Mouse (Mus musculus) cortical plate, adult 2 months (tissue): ENCODE measurements around the gene Sdhc. TPM values are rescaled to one million over a fixed set of nuclear protein-coding genes. Genes with fewer than 3 reads are reported as not detected.

Experiments
- H3K27ac ChIP-seq: fragments of 200-500 bp; 2 replicates; pipeline ENCODE4 v1.5.1; 2012; ENCODE audit warnings: low read length, control low read depth, inconsistent platforms; ENCODE audit not compliant: insufficient read depth
- H3K4me1 ChIP-seq: fragments of 200-500 bp; 2 replicates; pipeline ENCODE4 v1.6.1; 2011; ENCODE audit warnings: low read length; ENCODE audit not compliant: control insufficient read depth, insufficient read depth
- H3K4me3 ChIP-seq: fragments of 200-500 bp; 2 replicates; pipeline ENCODE4 v1.5.1; 2011; ENCODE audit warnings: mild to moderate bottlenecking, low read length, control low read depth; ENCODE audit not compliant: insufficient read depth
- CTCF ChIP-seq: fragments of 200-500 bp; IDR thresholded peaks from 2 replicates; pipeline ENCODE4 v1.5.1; 2011; ENCODE audit warnings: mild to moderate bottlenecking, control low read depth, low read length; ENCODE audit not compliant: insufficient read depth; ENCODE audit errors: extremely low read depth
- POLR2A ChIP-seq: fragments of 200-500 bp; IDR thresholded peaks from 2 replicates; pipeline ENCODE4 v1.6.1; 2011; ENCODE audit warnings: mild to moderate bottlenecking, low read length, control low read depth; ENCODE audit not compliant: insufficient read depth; ENCODE audit errors: extremely low read depth
- polyA plus RNA-seq: library from polyadenylated mRNA; depleted of rRNA; stranded (reverse); fragments of >200 nt; gene quantifications from 2 replicates; pipeline ENCODE4 v1.2.3, GENCODE M21; 2012

Sdhc gene
- polyA plus RNA-seq, 1 experiment: 242 TPM

- peaks cover 3% of the 10 kb centered on the region; the same call in 1 of the 2 replicates for H3K4me1 ChIP-seq
- no peak overlapping the region for H3K4me3 ChIP-seq
- no peak for TF ChIP-seq CTCF
- TF ChIP-seq POLR2A: no peak
- no peak overlapping the region for H3K27ac ChIP-seq
These were observed 39.2 kb upstream of the Sdhc start for GRCm38 (mm10) chr1:171189476-171190114.

- TF ChIP-seq CTCF: no peak
- TF ChIP-seq POLR2A: no peak
- Histone ChIP-seq H3K27ac (no peak overlapping the region), H3K4me1 (peaks cover 3% of the 10 kb centered on the region; the same call in 1 of the 2 replicates), H3K4me3 (no peak overlapping the region)
These were observed 38.6 kb upstream of the Sdhc start for GRCm38 (mm10) chr1:171189046-171189445.

GRCm38 (mm10) chr1:171187851-171188700 lies 37.7 kb upstream of the Sdhc start:
- Histone ChIP-seq H3K4me3 (no peak overlapping the region), H3K27ac (no peak overlapping the region), H3K4me1 (peaks cover 3% of the 10 kb centered on the region; the same call in 1 of the 2 replicates)
- TF ChIP-seq POLR2A (no peak), CTCF (no peak)

GRCm38 (mm10) chr1:171185655-171186054 lies 35.3 kb upstream of the Sdhc start:
- H3K4me3 ChIP-seq: no peak overlapping the region
- TF ChIP-seq CTCF: no peak
- no peak for TF ChIP-seq POLR2A
- peaks cover 3% of the 10 kb centered on the region; the same call in 1 of the 2 replicates for H3K4me1 ChIP-seq
- no peak overlapping the region for H3K27ac ChIP-seq

- peaks cover 1% of the 10 kb centered on the region; the same call in 1 of the 2 replicates for H3K4me1 ChIP-seq
- H3K4me3 ChIP-seq: no peak overlapping the region
- TF ChIP-seq CTCF (no peak), POLR2A (no peak)
- H3K27ac ChIP-seq: peak overlapping the region; percentile 77; the same call in 1 of the 2 replicates
These were observed 33.9 kb upstream of the Sdhc start for GRCm38 (mm10) chr1:171184314-171184713.

GRCm38 (mm10) chr1:171183620-171184019 lies 33.2 kb upstream of the Sdhc start:
- H3K4me3 ChIP-seq: no peak overlapping the region
- TF ChIP-seq CTCF: no peak
- TF ChIP-seq POLR2A: no peak
- H3K27ac ChIP-seq: 0 out of 2 replicates have a peak overlapping the region, but pooled peaks have one; percentile 77
- H3K4me1 ChIP-seq: no peaks in the 10 kb centered on the region

- no peak overlapping the region for H3K4me3 ChIP-seq
- H3K4me1 ChIP-seq: no peaks in the 10 kb centered on the region
- TF ChIP-seq CTCF (no peak), POLR2A (no peak)
- H3K27ac ChIP-seq: no peak overlapping the region
These were observed 32.6 kb upstream of the Sdhc start for GRCm38 (mm10) chr1:171183025-171183424.

- Histone ChIP-seq H3K27ac (no peak overlapping the region), H3K4me3 (no peak overlapping the region), H3K4me1 (no peaks in the 10 kb centered on the region)
- TF ChIP-seq POLR2A: no peak
- no peak for TF ChIP-seq CTCF
These were observed 29.2 kb upstream of the Sdhc start for GRCm38 (mm10) chr1:171179487-171180171.

- no peak overlapping the region for H3K4me3 ChIP-seq
- TF ChIP-seq POLR2A (no peak), CTCF (no peak)
- H3K27ac ChIP-seq: no peak overlapping the region; the same call in 1 of the 2 replicates
- no peaks in the 10 kb centered on the region for H3K4me1 ChIP-seq
These were observed 22.4 kb upstream of the Sdhc start for GRCm38 (mm10) chr1:171172779-171173178.

- TF ChIP-seq CTCF (no peak), POLR2A (no peak)
- peak overlapping the region; percentile 86; the same call in 1 of the 2 replicates for H3K27ac ChIP-seq
- H3K4me1 ChIP-seq: no peaks in the 10 kb centered on the region
- no peak overlapping the region for H3K4me3 ChIP-seq
These were observed 20.7 kb upstream of the Sdhc start for GRCm38 (mm10) chr1:171171138-171171537.
